Mouse (Mus musculus) natural killer cell, adult 2 months (primary cell): ENCODE measurements around the gene Ccdc3.
"Not testable (repeated sequence)": the region's sequence is repeated elsewhere in the genome, so short reads cannot be mapped to it uniquely, and the experiment has no call there.

Experiments
- DNase-seq, 2 experiments: peaks; one replicate each; pipeline ENCODE4 v3.0.0; 2022; ENCODE audit warnings: low spot score in 2 of 2

The Ccdc3 gene

DNA sequence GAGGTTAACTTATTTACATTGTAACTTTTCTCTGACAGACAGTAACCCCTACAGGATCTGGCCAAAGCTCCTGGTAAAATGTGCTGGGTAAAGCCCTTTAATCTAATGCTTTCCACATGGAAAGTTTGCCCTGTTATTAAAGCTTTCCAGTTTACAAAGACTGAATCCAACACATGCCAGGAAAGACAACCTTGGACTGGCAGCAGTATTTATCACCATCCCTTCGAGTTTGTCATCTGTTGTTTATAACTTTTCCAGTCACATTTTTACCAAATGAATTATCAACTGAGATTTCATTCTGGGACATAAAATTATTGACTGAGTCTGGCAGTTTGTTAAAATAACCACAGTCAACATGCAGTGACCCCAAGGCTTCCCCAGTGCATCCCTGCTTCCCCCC is 77.0 kb downstream of the Ccdc3 start:
- DNase-seq = no peak

DNA sequence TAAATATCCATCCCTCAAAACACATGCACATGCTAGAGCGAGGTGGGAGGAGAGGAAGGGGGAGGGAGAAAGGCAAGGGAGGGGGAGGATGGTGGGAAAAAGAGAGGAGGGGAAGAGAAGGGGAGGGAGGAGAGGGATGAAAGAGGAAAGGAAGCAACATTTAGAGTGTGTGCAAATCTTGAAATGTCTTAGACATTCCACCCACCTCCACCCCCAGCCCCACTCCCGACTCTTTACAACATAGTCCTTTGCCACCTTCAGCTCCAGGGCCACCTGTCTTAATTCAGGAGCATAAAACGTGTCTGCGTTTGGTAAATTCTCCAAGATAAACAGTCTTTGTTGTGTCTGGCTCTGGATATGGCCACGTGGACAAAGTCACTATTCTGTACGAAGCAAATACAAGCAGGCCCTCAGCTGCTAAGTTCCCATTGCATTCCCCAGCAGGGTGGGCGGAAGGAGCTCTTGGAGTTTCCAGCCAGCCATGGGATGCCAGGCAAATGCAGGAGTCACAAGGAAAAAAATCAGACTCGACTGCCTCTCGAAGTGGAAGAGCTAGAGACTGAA is 77.8 kb downstream of the Ccdc3 start:
- DNase-seq = no peak

DNA sequence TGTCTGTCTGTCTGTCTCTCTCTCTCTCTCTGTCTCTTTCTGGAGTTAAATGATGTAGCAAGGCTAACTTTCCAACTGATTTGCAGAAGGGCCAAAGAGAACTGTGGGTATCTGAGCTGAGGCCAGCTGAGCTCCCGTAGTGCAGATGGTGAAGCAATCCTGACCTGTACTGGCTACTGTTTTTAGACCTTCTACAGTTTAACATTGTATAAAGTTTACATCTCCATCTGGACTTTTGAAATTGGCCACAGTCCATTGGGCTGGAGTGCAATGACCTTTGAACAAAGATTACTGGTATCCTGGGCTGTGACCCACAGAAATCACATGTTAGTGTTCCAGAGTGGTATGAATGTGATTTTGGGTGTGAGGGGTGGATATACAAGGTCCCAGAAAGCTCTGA is 81.6 kb downstream of the Ccdc3 start:
- DNase-seq = no peak

DNA sequence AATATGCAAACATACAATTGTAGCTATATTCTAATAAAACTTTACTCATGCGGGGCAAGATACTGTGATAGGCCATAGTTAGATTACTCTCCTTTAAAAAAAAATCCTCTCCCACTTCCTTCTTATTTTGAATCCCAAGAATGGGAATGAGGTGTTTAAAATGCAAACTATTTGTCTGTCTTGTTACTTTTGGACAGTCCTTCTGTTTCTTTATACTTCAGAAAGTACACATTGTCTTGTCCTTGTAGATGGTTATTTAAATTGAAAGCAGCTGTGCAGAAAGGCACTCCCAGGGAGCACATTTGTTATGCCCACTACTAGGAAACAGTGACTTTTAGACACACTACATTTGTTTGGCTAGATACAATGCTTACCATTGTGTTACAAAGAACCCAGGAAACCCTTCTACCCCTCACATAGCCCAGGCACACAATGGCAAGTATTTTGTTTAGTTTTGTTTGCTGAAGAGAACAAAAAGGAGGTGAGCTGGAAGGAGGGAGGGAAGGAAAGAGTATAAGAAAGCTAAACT is 82.3 kb downstream of the Ccdc3 start:
- no peak for DNase-seq

DNA sequence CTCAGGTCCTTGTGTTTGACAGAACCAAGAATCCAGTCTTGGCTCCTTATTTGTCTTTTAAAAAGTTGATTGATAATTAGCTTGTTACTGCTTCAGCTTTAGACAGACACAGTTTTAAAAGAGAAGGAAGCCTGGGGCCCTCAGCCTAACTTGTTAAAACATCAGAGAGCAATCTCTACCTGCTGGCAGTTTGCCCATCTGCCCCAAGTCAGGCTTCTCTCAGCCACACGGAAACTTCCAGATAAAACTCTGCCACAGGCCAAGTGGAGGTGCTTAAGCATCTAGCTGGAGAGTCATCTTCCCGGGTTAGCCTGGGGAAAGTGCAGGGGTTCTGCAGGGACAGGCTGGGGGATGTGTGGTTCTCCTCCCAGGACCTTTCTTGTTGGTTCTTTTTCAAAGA is 85.0 kb downstream of the Ccdc3 start:
- DNase-seq = no peak

DNA sequence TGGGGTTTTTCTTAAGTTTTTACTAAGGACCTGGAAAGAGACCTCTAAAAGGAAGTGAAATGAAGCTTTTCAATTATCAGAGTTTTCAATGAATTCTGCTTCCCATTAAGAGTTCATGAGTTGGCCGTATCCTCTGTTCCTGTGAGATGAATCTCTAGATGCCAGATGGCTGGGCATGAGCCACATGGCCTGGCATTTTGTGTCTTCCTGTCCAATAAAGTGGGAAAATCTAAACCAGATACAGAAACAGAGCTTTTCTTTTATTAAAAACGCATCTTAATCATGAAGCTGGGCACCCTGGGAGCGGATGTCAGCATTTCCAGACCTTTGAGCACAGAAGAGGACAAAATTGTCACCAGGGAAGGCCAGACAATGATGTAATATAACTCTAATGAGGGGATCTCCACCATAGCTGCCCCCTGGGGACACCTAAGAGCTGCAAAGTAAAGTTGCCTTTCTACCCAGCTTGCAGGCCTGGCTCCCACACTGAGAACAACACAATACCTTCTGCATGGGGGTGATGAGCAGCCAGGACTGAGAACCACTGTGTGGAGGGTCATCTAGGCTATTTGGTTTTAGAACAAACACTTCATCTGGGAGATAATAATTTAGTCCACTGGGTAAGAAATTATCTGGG is 99.4 kb downstream of the Ccdc3 start:
- DNase-seq = no peak

DNA sequence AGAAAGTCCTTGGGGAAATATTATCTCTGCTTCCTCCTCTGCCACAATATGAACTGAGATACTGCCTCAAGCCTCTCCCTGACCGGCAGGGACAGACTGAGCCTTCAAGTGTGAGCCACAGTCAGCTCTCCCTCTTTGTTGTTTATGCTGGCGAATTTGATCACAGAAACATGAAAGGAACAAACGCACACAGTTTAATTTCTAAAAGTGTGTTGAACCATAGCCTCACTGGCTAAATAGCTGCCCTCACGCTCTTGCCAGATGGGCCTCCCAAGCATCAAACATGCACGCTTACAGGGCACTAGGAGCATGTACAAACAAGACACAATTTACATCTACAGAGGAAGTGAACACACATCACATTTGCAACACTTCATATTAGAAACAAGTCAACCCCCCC is 100.3 kb downstream of the Ccdc3 start:
- no peak for DNase-seq

DNA sequence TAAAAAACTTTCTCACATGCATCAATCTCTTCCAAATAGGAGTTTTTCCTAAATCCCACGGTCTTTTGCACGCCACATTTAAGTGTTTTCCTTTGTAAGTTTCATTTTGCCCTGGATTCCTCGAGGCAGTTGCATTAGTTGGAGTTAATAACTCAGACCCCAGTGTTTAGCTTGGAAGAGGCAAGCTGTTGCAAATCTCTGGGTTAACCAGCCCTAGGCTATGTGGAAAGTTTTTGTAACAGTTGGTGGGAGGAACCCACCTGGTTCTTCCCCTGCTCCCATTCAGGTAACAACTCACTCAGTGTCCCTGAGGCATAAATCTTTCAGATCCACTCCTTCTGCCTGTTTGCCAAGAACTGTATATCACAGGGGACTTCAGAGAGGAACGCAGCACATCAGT is 101.9 kb downstream of the Ccdc3 start:
- no peak for DNase-seq

DNA sequence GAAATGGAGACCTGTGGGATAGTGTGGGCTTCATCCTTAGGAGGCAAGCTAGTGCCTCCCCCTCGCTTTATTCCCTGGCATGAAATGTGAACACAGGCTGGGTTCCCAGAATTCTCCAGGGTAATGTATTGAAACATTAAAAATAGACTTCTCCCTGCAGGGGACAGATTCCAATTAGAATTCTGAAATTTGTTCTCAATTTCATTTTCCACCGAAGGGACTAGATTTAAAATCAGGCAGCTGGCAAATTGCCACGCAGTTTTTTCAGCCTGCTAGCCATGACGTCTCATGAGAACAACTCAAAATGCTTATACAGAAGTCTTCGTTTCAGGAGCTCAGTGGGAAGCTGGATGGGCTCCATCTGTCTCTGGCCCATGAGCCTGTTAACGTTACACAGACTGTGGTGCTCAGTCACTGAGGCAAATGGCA is 103.9 kb downstream of the Ccdc3 start:
- DNase-seq = no peak

DNA sequence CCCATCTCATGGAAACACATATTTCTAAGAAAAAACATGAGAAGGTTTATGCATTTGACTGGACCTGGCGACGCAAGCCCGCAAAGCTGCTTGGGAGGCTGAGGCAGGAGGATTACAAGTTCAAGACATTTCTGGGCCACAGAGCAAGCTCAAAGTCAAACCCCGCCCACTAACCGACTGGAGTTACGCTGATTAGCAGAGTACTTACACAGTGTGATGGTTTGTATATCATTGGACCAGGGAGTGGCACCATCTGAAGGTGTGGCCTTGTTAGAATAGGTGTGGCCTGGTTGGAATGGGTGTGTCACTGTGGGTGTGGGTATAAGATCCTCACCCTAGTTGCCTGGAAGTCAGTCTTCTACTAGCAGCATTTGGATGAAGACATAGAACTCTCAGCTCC is 111.6 kb downstream of the Ccdc3 start:
- not testable (repeated sequence) for DNase-seq

DNA sequence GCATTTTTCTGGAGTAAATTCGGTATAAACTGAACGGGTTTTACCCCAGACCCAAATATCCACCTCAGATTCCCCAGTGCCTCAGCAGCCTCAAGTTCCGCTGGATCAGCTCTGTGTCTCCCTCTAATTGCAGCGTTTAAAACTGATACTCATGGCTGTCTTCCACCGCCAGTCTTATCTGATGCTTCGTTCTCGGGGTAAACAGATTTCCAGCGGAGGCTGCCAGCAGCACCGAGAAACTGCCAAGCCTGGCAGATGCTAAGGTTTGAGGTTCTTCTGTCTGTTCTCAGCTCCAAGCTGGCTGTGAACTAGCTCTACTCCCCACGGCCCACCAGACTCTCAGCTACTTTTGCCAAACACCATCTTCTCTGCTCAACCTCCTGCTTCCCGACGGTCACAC is 112.4 kb downstream of the Ccdc3 start:
- no peak for DNase-seq

DNA sequence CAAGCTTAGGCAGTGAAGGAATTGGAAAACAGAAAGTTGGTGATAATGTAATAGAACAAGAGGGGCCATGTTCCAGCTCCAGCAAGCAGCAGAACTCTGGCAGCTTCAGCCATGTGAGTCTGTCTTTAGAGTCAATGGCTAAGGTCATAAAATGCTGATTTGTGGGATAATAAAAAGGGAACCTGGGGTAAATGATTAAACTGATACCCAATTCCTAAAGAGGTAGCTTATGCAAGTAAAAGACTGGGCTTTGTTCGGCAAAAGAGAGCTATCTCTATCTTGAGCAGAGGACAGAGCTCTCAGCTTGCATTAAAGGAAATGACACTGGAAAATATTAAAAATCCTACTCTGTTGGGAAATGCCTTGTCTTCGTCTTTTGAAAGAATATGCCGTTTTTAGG is 120.7 kb downstream of the Ccdc3 start:
- DNase-seq = no peak

DNA sequence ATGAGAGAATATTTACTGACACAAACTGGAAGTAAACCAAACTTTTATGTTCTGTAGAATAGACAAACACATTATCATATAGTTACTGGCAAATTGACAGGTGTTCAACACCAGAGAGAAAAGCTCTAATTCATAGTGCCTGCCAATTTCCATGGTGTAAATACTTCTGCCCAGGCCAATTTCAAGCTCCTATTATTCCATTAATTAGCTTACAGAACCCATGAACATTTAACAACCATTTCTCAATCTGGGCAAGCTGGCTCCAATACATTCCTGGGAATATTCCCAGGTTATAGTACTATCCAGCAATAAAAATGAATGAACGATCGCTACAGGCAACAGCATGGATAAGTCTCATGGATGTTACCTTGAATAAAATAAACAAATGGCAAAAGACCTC is 124.7 kb downstream of the Ccdc3 start:
- DNase-seq = no peak

DNA sequence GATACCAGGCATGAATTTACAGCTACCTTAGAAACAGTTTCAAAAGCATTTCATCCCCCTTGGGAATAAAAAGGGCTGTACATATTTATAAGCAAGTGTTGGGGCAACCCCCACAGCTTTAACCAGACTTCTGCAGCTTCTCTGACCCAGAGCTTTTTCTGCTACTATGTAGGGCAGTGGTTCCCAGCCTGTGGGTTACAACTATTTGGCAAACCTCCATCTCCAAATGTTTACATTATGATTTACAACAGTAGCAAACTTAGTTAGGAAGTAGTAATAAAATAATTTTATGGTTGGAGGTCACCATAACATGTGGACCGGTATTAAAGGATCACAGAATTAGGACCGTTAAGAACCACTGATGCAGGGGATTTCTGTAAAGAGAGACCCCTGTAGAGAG is 130.4 kb downstream of the Ccdc3 start:
- no peak for DNase-seq
